Mouse (Mus musculus) heart, adult 2 months (tissue): Measurements from ENCODE around the gene Timp1.

Source experiments
- CTCF ChIP-seq: fragments of 200-600 bp; IDR thresholded peaks from 2 replicates; pipeline ENCODE4 v1.8.1; 2022; ENCODE audit warnings: antibody characterized with exemption, mild to moderate bottlenecking, moderate library complexity
- POLR2A ChIP-seq: fragments of 200-500 bp; IDR thresholded peaks from 2 replicates; pipeline ENCODE4 v1.6.1; 2011; ENCODE audit warnings: mild to moderate bottlenecking, low read depth, low read length, control low read depth; ENCODE audit not compliant: insufficient read depth

GRCm38 (mm10) chrX:20915075-20915474 lies 45.1 kb downstream of the Timp1 start:
- TF ChIP-seq CTCF (no peak), POLR2A (no peak)
